Mouse (Mus musculus): ENCODE data around the gene Eif2ak3. TPM values are rescaled to one million over a fixed set of nuclear protein-coding genes. Genes with fewer than 3 reads are reported as not detected.
"Not testable (repeated sequence)": the region's sequence is repeated elsewhere in the genome, so short reads cannot be mapped to it uniquely, and the experiment has no call there.

Eif2ak3 gene
- polyA plus RNA-seq, 1 experiment from 2014 or later, result 8.4 TPM

GRCm38 (mm10) chr6:70823277-70823676 lies 21.0 kb upstream of the Eif2ak3 start:
- not testable (repeated sequence) for H3K27me3 ChIP-seq (ENCODE audit: control insufficient read depth, insufficient read depth, low read length); H3K9ac ChIP-seq (replicated peaks; ENCODE audit: low read length); H3K36me3 ChIP-seq (replicated peaks; ENCODE audit: control insufficient read depth, insufficient read depth, low read depth, low read length); H3K4me3 ChIP-seq (ENCODE audit: low read depth, low read length); H3K27ac ChIP-seq (replicated peaks; ENCODE audit: low read depth, low read length); H3K4me1 ChIP-seq (ENCODE audit: control insufficient read depth, insufficient read depth, low read length); ATAC-seq (replicated peaks; ENCODE audit: insufficient number of reproducible peaks, low FRiP score, low TSS enrichment, low read depth); H3K4me2 ChIP-seq (ENCODE audit: low read depth, low read length); H3K9me3 ChIP-seq (replicated peaks; ENCODE audit: control insufficient read depth, low read length); DNase-seq (ENCODE audit: low spot score)
- WGBS, result 76% methylated on average over 4 of the region's 4 CpGs

DNA sequence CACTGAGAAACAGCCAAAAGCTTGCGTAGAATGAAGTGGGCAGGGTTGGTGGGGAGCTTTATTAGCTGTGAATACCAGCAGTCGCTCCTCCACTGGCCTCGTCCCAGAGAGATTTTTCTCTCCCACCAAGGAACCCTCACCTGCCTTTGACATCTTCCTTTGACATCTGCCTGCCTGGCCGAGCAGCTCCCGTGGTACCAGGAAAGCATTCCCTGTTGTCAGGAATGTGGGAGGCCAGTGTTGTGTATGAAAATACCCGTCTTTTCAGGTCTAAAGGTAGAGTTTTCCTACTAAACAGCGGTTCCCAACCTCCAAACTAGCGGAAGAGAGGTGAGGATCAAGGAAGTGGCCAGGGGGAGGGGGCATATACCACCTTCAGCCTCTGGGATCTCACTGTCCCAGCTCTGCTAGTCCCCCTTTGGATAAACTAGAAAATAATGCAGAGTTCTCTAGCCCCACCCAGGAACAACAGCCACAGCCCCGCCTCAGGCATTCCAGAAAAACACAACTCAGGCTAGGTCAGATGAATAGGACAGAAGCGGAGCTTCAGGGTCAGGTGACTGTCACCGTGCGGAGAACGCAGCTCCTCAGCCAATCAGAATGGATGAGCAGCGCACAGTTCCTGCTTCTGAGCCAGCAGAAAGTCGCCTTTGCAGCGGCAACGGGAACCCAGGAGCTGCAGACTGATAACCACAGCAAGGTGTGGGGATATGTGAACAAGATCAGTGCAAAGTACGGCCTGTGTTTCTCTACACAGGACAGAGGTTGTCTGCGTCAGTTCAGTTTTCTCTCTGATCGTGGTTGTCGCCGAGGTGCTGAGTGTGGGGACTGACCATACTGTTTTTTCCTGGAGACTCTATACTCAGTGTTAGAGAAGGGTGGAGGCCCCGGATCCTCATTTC lies 20.0 kb upstream of the Eif2ak3 start:
- H3K27ac ChIP-seq (replicated peaks; ENCODE audit: low read depth, low read length), result no peak overlapping the region
- WGBS, result 9% methylated on average over 23 of the region's 23 CpGs

GRCm38 (mm10) chr6:70824987-70825337 lies 19.4 kb upstream of the Eif2ak3 start:
- H3K9ac ChIP-seq (replicated peaks; ENCODE audit: low read length), result peak overlapping the region; percentile 46; the same call in 1 of the 2 replicates
- H3K4me3 ChIP-seq (ENCODE audit: low read depth, low read length), result peak overlapping the region; percentile 31; the same call in 1 of the 2 replicates
- H3K4me1 ChIP-seq (ENCODE audit: control insufficient read depth, insufficient read depth, low read length), result no peaks in the 10 kb centered on the region
- H3K4me2 ChIP-seq (ENCODE audit: low read depth, low read length), result peak overlapping the region; percentile 62; the same call in 1 of the 2 replicates
- no peak for DNase-seq (ENCODE audit: low spot score)
- H3K36me3 ChIP-seq (replicated peaks; ENCODE audit: control insufficient read depth, insufficient read depth, low read depth, low read length), result no peaks in the 10 kb centered on the region
- H3K27ac ChIP-seq (replicated peaks; ENCODE audit: low read depth, low read length), result no peak overlapping the region
- H3K9me3 ChIP-seq (replicated peaks; ENCODE audit: control insufficient read depth, low read length), result no peaks in the 10 kb centered on the region
- ATAC-seq (replicated peaks; ENCODE audit: insufficient number of reproducible peaks, low FRiP score, low TSS enrichment, low read depth), result no peak
- 47% methylated on average over 4 of the region's 4 CpGs for WGBS
- H3K27me3 ChIP-seq (ENCODE audit: control insufficient read depth, insufficient read depth, low read length), result no peaks in the 10 kb centered on the region

More for the DNA sequence above, 20.0 kb upstream of the Eif2ak3 start:
- Histone ChIP-seq H3K9me3 (replicated peaks; ENCODE audit: control insufficient read depth, low read length) (no peaks in the 10 kb centered on the region), H3K4me3 (ENCODE audit: low read depth, low read length) (peak overlapping the region; percentile 31), H3K36me3 (replicated peaks; ENCODE audit: control insufficient read depth, insufficient read depth, low read depth, low read length) (no peaks in the 10 kb centered on the region), H3K9ac (replicated peaks; ENCODE audit: low read length) (peak overlapping the region; percentile 46), H3K4me2 (ENCODE audit: low read depth, low read length) (peak overlapping the region; percentile 62), H3K4me1 (ENCODE audit: control insufficient read depth, insufficient read depth, low read length) (no peaks in the 10 kb centered on the region), H3K27me3 (ENCODE audit: control insufficient read depth, insufficient read depth, low read length) (no peaks in the 10 kb centered on the region)
- peak; percentile 74 for DNase-seq (ENCODE audit: low spot score)
- ATAC-seq (replicated peaks; ENCODE audit: insufficient number of reproducible peaks, low FRiP score, low TSS enrichment, low read depth), result peak; percentile 84

GRCm38 (mm10) chr6:70829451-70829850 lies 14.9 kb upstream of the Eif2ak3 start:
- no peak overlapping the region for H3K4me3 ChIP-seq (ENCODE audit: low read depth, low read length)
- no peak overlapping the region for H3K27ac ChIP-seq (replicated peaks; ENCODE audit: low read depth, low read length)
- ATAC-seq (replicated peaks; ENCODE audit: insufficient number of reproducible peaks, low FRiP score, low TSS enrichment, low read depth) (no peak), DNase-seq (ENCODE audit: low spot score) (no peak)
- no peaks in the 10 kb centered on the region for H3K4me1 ChIP-seq (ENCODE audit: control insufficient read depth, insufficient read depth, low read length)
- H3K36me3 ChIP-seq (replicated peaks; ENCODE audit: control insufficient read depth, insufficient read depth, low read depth, low read length), result no peaks in the 10 kb centered on the region
- H3K27me3 ChIP-seq (ENCODE audit: control insufficient read depth, insufficient read depth, low read length), result no peaks in the 10 kb centered on the region
- no peak overlapping the region for H3K4me2 ChIP-seq (ENCODE audit: low read depth, low read length)
- 56% methylated on average over 2 of the region's 2 CpGs for WGBS
- no peak overlapping the region for H3K9ac ChIP-seq (replicated peaks; ENCODE audit: low read length)
- H3K9me3 ChIP-seq (replicated peaks; ENCODE audit: control insufficient read depth, low read length), result no peaks in the 10 kb centered on the region

GRCm38 (mm10) chr6:70830552-70830951 lies 13.8 kb upstream of the Eif2ak3 start:
- no peak for DNase-seq (ENCODE audit: low spot score)
- H3K27ac ChIP-seq (replicated peaks; ENCODE audit: low read depth, low read length), result no peak overlapping the region
- no peak overlapping the region for H3K4me3 ChIP-seq (ENCODE audit: low read depth, low read length)
- H3K36me3 ChIP-seq (replicated peaks; ENCODE audit: control insufficient read depth, insufficient read depth, low read depth, low read length), result no peaks in the 10 kb centered on the region
- 86% methylated on average over 3 of the region's 3 CpGs for WGBS
- no peak overlapping the region for H3K9ac ChIP-seq (replicated peaks; ENCODE audit: low read length)
- H3K9me3 ChIP-seq (replicated peaks; ENCODE audit: control insufficient read depth, low read length), result no peaks in the 10 kb centered on the region
- no peak for ATAC-seq (replicated peaks; ENCODE audit: insufficient number of reproducible peaks, low FRiP score, low TSS enrichment, low read depth)
- H3K4me2 ChIP-seq (ENCODE audit: low read depth, low read length), result no peak overlapping the region
- no peaks in the 10 kb centered on the region for H3K4me1 ChIP-seq (ENCODE audit: control insufficient read depth, insufficient read depth, low read length)
- H3K27me3 ChIP-seq (ENCODE audit: control insufficient read depth, insufficient read depth, low read length), result no peaks in the 10 kb centered on the region

- H3K27me3 ChIP-seq (ENCODE audit: control insufficient read depth, insufficient read depth, low read length), result no peaks in the 10 kb centered on the region
- H3K4me3 ChIP-seq (ENCODE audit: low read depth, low read length), result no peak overlapping the region
- H3K9me3 ChIP-seq (replicated peaks; ENCODE audit: control insufficient read depth, low read length), result no peaks in the 10 kb centered on the region
- H3K4me2 ChIP-seq (ENCODE audit: low read depth, low read length), result no peak overlapping the region
- H3K4me1 ChIP-seq (ENCODE audit: control insufficient read depth, insufficient read depth, low read length), result no peaks in the 10 kb centered on the region
- no peak for ATAC-seq (replicated peaks; ENCODE audit: insufficient number of reproducible peaks, low FRiP score, low TSS enrichment, low read depth)
- no peak overlapping the region for H3K27ac ChIP-seq (replicated peaks; ENCODE audit: low read depth, low read length)
- DNase-seq (ENCODE audit: low spot score), result no peak
- 77% methylated on average over 10 of the region's 10 CpGs for WGBS
- no peaks in the 10 kb centered on the region for H3K36me3 ChIP-seq (replicated peaks; ENCODE audit: control insufficient read depth, insufficient read depth, low read depth, low read length)
- no peak overlapping the region for H3K9ac ChIP-seq (replicated peaks; ENCODE audit: low read length)
Observed at GRCm38 (mm10) chr6:70831179-70831839, 13.0 kb upstream of the Eif2ak3 start.

- H3K4me1 ChIP-seq (ENCODE audit: control insufficient read depth, insufficient read depth, low read length), result no peaks in the 10 kb centered on the region
- no peak overlapping the region for H3K4me3 ChIP-seq (ENCODE audit: low read depth, low read length)
- H3K9me3 ChIP-seq (replicated peaks; ENCODE audit: control insufficient read depth, low read length), result no peaks in the 10 kb centered on the region
Observed at GRCm38 (mm10) chr6:70837297-70837696, 7.0 kb upstream of the Eif2ak3 start.

GRCm38 (mm10) chr6:70838532-70838931 lies 5.8 kb upstream of the Eif2ak3 start:
- H3K27me3 ChIP-seq (ENCODE audit: control insufficient read depth, insufficient read depth, low read length), result no peaks in the 10 kb centered on the region
- H3K4me2 ChIP-seq (ENCODE audit: low read depth, low read length), result no peak overlapping the region
- H3K27ac ChIP-seq (replicated peaks; ENCODE audit: low read depth, low read length), result no peak overlapping the region
- H3K9ac ChIP-seq (replicated peaks; ENCODE audit: low read length), result no peak overlapping the region
- 55% methylated on average over 3 of the region's 3 CpGs for WGBS
- H3K36me3 ChIP-seq (replicated peaks; ENCODE audit: control insufficient read depth, insufficient read depth, low read depth, low read length), result no peaks in the 10 kb centered on the region
- H3K4me1 ChIP-seq (ENCODE audit: control insufficient read depth, insufficient read depth, low read length), result no peaks in the 10 kb centered on the region
- ATAC-seq (replicated peaks; ENCODE audit: insufficient number of reproducible peaks, low FRiP score, low TSS enrichment, low read depth), result no peak
- DNase-seq (ENCODE audit: low spot score), result no peak
- no peak overlapping the region for H3K4me3 ChIP-seq (ENCODE audit: low read depth, low read length)
- no peaks in the 10 kb centered on the region for H3K9me3 ChIP-seq (replicated peaks; ENCODE audit: control insufficient read depth, low read length)

More at GRCm38 (mm10) chr6:70837297-70837696, 7.0 kb upstream of the Eif2ak3 start:
- DNase-seq (ENCODE audit: low spot score), result no peak
- Histone ChIP-seq H3K9ac (replicated peaks; ENCODE audit: low read length) (no peak overlapping the region), H3K36me3 (replicated peaks; ENCODE audit: control insufficient read depth, insufficient read depth, low read depth, low read length) (no peaks in the 10 kb centered on the region), H3K4me2 (ENCODE audit: low read depth, low read length) (no peak overlapping the region), H3K27ac (replicated peaks; ENCODE audit: low read depth, low read length) (no peak overlapping the region), H3K27me3 (ENCODE audit: control insufficient read depth, insufficient read depth, low read length) (no peaks in the 10 kb centered on the region)
- WGBS, result 80% methylated on average over 2 of the region's 2 CpGs
- no peak for ATAC-seq (replicated peaks; ENCODE audit: insufficient number of reproducible peaks, low FRiP score, low TSS enrichment, low read depth)

Measured in embryonic facial prominence, embryonic 11.5 days (tissue).